Mouse (Mus musculus): Measurements from ENCODE around the gene Ap1s2. TPM values are rescaled to one million over a fixed set of nuclear protein-coding genes. Genes with fewer than 3 reads are reported as not detected.

The Ap1s2 gene
- total RNA-seq (2021) = 10 to 100 TPM; 37.8 to 41.7 TPM
- long read RNA-seq, experiment 1, partial matches to known transcripts = 0 of 19 reads
- long read RNA-seq, experiment 1, other reads (novel, unspliced or antisense) = 18 of 19 reads
- long read RNA-seq, experiment 2, partial matches to known transcripts = 1 of 44 reads
- long read RNA-seq, experiment 2, other reads (novel, unspliced or antisense) = 39 of 44 reads

GRCm38 (mm10) chrX:163908337-163909250 is at the start of gene Ap1s2:
TSS of gene Ap1s2 (plus strand) at chrX:163909017.
- H3K4me3 ChIP-seq = peak within 1 kb of the TSS; percentile 68
- H3K27ac ChIP-seq = peak within 1 kb of the TSS; percentile 94
- TF ChIP-seq CTCF (conservative IDR thresholded peaks at IDR 0.05) = peak; percentile 56
- DNase-seq (ENCODE audit: low spot score in 2 of 2) = peak; percentile 88 to 94

- DNase-seq (ENCODE audit: low spot score in 2 of 2) = no peak
- no peak overlapping the region for H3K4me3 ChIP-seq
- no peak overlapping the region for H3K27ac ChIP-seq
Observed at GRCm38 (mm10) chrX:163867711-163868379, 41.0 kb upstream of the Ap1s2 start.

GRCm38 (mm10) chrX:163868659-163869278 is 40.0 kb upstream of the Ap1s2 start:
- no peak for TF ChIP-seq CTCF (conservative IDR thresholded peaks at IDR 0.05)

More at GRCm38 (mm10) chrX:163867711-163868379, 41.0 kb upstream of the Ap1s2 start:
- no peak for TF ChIP-seq CTCF (conservative IDR thresholded peaks at IDR 0.05)

GRCm38 (mm10) chrX:163875932-163876331 is 32.9 kb upstream of the Ap1s2 start:
- Histone ChIP-seq H3K27ac (no peak overlapping the region), H3K4me3 (no peak overlapping the region)
- no peak for DNase-seq (ENCODE audit: low spot score in 2 of 2)
- TF ChIP-seq CTCF (conservative IDR thresholded peaks at IDR 0.05) = no peak

More at GRCm38 (mm10) chrX:163868659-163869278, 40.0 kb upstream of the Ap1s2 start:
- no peak for DNase-seq (ENCODE audit: low spot score in 2 of 2)
- Histone ChIP-seq H3K27ac (no peak overlapping the region), H3K4me3 (no peak overlapping the region)

GRCm38 (mm10) chrX:163876636-163877035 is 32.2 kb upstream of the Ap1s2 start:
- Histone ChIP-seq H3K4me3 (no peak overlapping the region), H3K27ac (no peak overlapping the region)
- TF ChIP-seq CTCF (conservative IDR thresholded peaks at IDR 0.05) = no peak
- DNase-seq (ENCODE audit: low spot score in 2 of 2) = no peak

- H3K27ac ChIP-seq = no peak overlapping the region
- TF ChIP-seq CTCF (conservative IDR thresholded peaks at IDR 0.05) = no peak
Observed at GRCm38 (mm10) chrX:163879039-163879438, 29.8 kb upstream of the Ap1s2 start.

GRCm38 (mm10) chrX:163879461-163879860 is 29.4 kb upstream of the Ap1s2 start:
- TF ChIP-seq CTCF (conservative IDR thresholded peaks at IDR 0.05) = no peak
- Histone ChIP-seq H3K27ac (no peak overlapping the region), H3K4me3 (no peak overlapping the region)
- DNase-seq (ENCODE audit: low spot score in 2 of 2) = no peak

More at GRCm38 (mm10) chrX:163879039-163879438, 29.8 kb upstream of the Ap1s2 start:
- no peak overlapping the region for H3K4me3 ChIP-seq
- DNase-seq (ENCODE audit: low spot score in 2 of 2) = no peak

- no peak overlapping the region for H3K27ac ChIP-seq
- no peak for DNase-seq (ENCODE audit: low spot score in 2 of 2)
- no peak for TF ChIP-seq CTCF (conservative IDR thresholded peaks at IDR 0.05)
- no peak overlapping the region for H3K4me3 ChIP-seq
Observed at GRCm38 (mm10) chrX:163885539-163885981, 23.3 kb upstream of the Ap1s2 start.

GRCm38 (mm10) chrX:163897354-163897753 is 11.5 kb upstream of the Ap1s2 start:
- TF ChIP-seq CTCF (conservative IDR thresholded peaks at IDR 0.05) = no peak
- DNase-seq (ENCODE audit: low spot score in 2 of 2) = no peak
- Histone ChIP-seq H3K27ac (no peak overlapping the region), H3K4me3 (no peak overlapping the region)

- no peak for TF ChIP-seq CTCF (conservative IDR thresholded peaks at IDR 0.05)
- Histone ChIP-seq H3K27ac (no peak overlapping the region), H3K4me3 (no peak overlapping the region)
- DNase-seq (ENCODE audit: low spot score in 2 of 2) = no peak
Observed at GRCm38 (mm10) chrX:163899431-163900020, 9.3 kb upstream of the Ap1s2 start.

GRCm38 (mm10) chrX:163906861-163907260 is 2.0 kb upstream of the Ap1s2 start:
- DNase-seq (ENCODE audit: low spot score in 2 of 2) = no peak
- H3K4me3 ChIP-seq = no peak overlapping the region
- H3K27ac ChIP-seq = peak overlapping the region; percentile 94; the same call in 1 of the 2 replicates
- no peak for TF ChIP-seq CTCF (conservative IDR thresholded peaks at IDR 0.05)

GRCm38 (mm10) chrX:163908003-163908336 is 847 bp upstream of the Ap1s2 start:
- DNase-seq (ENCODE audit: low spot score in 2 of 2) = no peak
- no peak for TF ChIP-seq CTCF (conservative IDR thresholded peaks at IDR 0.05)
- Histone ChIP-seq H3K27ac (peak overlapping the region; percentile 94), H3K4me3 (peak overlapping the region; percentile 62)

Data from layer of hippocampus, adult 2 months (tissue).